Mouse (Mus musculus) E14TG2a.4 (cell line): ENCODE data around the gene Macrod2.

Experiments
- H3K27me3 ChIP-seq: 2 replicates; pipeline ENCODE4 v1.6.1; 2014; ENCODE audit warnings: low read length, control low read depth; ENCODE audit not compliant: insufficient read depth
- H3K36me3 ChIP-seq: 2 replicates; pipeline ENCODE4 v1.6.1; 2014; ENCODE audit warnings: low read length, control low read depth; ENCODE audit not compliant: insufficient read depth
- H3K4me1 ChIP-seq: replicated peaks from 2 replicates; pipeline ENCODE4 v1.6.1; 2014; ENCODE audit warnings: low read depth, low read length, control low read depth
- H3K4me3 ChIP-seq: replicated peaks from 2 replicates; pipeline ENCODE4 v1.5.1; 2014; ENCODE audit warnings: mild to moderate bottlenecking, low read length
- H3K9me3 ChIP-seq: 2 replicates; pipeline ENCODE4 v1.6.1; 2014; ENCODE audit warnings: low read length, control low read depth
- CTCF ChIP-seq: conservative IDR thresholded peaks from 2 replicates; pipeline ENCODE4 v1.5.1; 2014; ENCODE audit warnings: low read length
- NANOG ChIP-seq: IDR thresholded peaks from 2 replicates; pipeline ENCODE4 v1.6.1; 2014; ENCODE audit warnings: borderline replicate concordance, low read length, mixed read lengths
- POU5F1 ChIP-seq: IDR thresholded peaks from 2 replicates; pipeline ENCODE4 v1.6.1; 2014; ENCODE audit warnings: low read length, borderline replicate concordance

Gene Macrod2

GRCm38 (mm10) chr2:140475770-140476169 is 80.7 kb downstream of the Macrod2 start:
- H3K27me3 ChIP-seq: no peaks in the 10 kb centered on the region
- no peaks in the 10 kb centered on the region for H3K4me1 ChIP-seq
- TF ChIP-seq POU5F1 (no peak), NANOG (no peak), CTCF (no peak)
- H3K9me3 ChIP-seq: peaks cover 17% of the 10 kb centered on the region
- no peak overlapping the region for H3K4me3 ChIP-seq
- no peaks in the 10 kb centered on the region for H3K36me3 ChIP-seq

DNA sequence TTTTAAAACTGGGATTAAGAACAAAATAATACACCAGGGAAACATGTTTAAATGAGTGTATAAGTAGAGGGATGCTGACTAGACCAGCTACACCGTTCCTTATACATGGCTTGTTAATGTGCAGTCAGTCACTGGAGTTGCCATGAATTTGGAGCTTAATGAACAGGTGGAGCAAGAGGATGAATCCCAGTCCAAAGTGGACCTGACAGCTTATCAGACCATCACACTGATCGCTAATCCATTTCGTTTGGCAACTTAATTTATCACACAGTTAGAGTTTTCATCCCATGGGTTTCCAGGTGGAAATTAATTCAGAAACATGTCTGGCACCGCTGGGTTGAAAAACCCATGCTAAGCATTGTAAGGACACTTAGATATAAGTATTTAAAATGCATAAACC is 81.8 kb downstream of the Macrod2 start:
- H3K9me3 ChIP-seq: peaks cover 7% of the 10 kb centered on the region
- H3K4me3 ChIP-seq: no peak overlapping the region
- no peaks in the 10 kb centered on the region for H3K4me1 ChIP-seq
- no peaks in the 10 kb centered on the region for H3K27me3 ChIP-seq
- no peaks in the 10 kb centered on the region for H3K36me3 ChIP-seq
- TF ChIP-seq CTCF: no peak
- no peak for TF ChIP-seq NANOG
- no peak for TF ChIP-seq POU5F1

DNA sequence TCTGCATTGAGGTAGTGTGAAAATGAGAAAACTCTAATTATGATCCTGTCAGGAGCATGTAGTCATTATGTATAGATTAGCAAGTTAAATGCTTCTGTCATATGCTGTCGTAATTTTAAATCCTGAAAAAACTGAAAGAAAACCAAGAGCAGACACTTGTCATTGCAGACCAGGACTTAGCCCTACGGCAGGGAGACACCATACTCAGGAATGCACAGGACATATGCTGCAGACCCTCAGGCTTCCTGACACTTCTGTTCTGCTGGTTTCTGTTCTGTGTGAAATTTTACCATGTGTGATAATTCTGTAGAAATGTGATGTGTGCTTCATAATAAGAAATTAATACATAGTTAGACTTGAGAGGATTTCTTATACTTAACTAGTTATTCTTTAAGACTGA is 87.5 kb downstream of the Macrod2 start:
- TF ChIP-seq POU5F1 (no peak), CTCF (no peak), NANOG (no peak)
- Histone ChIP-seq H3K36me3 (no peaks in the 10 kb centered on the region), H3K4me1 (no peaks in the 10 kb centered on the region), H3K9me3 (no peaks in the 10 kb centered on the region), H3K4me3 (no peak overlapping the region), H3K27me3 (no peaks in the 10 kb centered on the region)

- Histone ChIP-seq H3K27me3 (no peaks in the 10 kb centered on the region), H3K4me1 (no peaks in the 10 kb centered on the region), H3K4me3 (no peak overlapping the region), H3K9me3 (no peaks in the 10 kb centered on the region), H3K36me3 (no peaks in the 10 kb centered on the region)
- TF ChIP-seq POU5F1 (no peak), CTCF (no peak), NANOG (no peak)
These were observed 102.6 kb downstream of the Macrod2 start for GRCm38 (mm10) chr2:140497688-140498087.

- no peaks in the 10 kb centered on the region for H3K4me1 ChIP-seq
- TF ChIP-seq NANOG: no peak
- TF ChIP-seq POU5F1: no peak
- 0 out of 2 replicates have a peak, but pooled peaks have one; percentile 6 for TF ChIP-seq CTCF
- no peak overlapping the region for H3K4me3 ChIP-seq
- no peaks in the 10 kb centered on the region for H3K36me3 ChIP-seq
- no peaks in the 10 kb centered on the region for H3K9me3 ChIP-seq
- no peaks in the 10 kb centered on the region for H3K27me3 ChIP-seq
These were observed 105.8 kb downstream of the Macrod2 start for GRCm38 (mm10) chr2:140500951-140501350.

DNA sequence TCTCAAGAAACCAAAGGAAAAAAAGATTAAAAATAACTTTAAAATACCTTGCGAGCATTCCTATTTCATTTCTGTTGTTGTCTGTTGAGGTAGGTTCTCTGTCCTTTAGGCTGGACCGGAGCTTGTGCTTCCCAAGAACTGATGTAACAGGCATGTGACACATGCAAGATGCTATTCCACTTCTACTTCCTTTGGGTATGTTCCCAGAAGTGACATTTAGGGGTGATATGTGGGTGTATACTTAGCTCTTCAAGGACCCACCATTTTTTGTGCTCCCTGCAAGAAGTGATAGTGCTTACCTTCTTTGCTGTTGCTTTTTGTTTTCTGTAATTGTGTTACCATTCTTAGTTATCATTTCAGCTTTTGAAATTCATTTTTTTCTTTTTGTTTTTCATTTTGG is 126.4 kb downstream of the Macrod2 start:
- H3K4me3 ChIP-seq: no peak overlapping the region
- H3K9me3 ChIP-seq: no peaks in the 10 kb centered on the region
- H3K4me1 ChIP-seq: no peaks in the 10 kb centered on the region
- H3K36me3 ChIP-seq: no peaks in the 10 kb centered on the region
- TF ChIP-seq NANOG: no peak
- H3K27me3 ChIP-seq: no peaks in the 10 kb centered on the region

DNA sequence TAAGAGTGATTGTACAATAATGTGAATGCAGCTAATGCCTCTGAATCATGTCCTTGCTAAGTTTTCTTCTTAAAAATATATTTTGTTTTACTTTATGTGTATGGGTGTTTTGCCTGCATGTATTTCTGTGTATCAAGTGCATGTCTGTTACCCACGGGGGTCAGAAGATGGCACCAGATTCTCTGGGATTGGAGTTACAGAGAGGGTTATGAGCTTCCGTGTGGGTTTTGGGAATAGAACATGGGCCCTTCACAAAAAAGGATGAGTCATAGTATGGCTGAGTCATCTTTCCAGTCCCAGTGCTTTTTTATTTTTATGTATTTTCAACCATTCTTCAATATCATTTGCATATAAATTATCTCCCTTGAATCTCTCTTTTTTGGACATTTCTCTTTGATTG is 135.1 kb downstream of the Macrod2 start:
- Histone ChIP-seq H3K4me1 (0 out of 2 replicates have a peak, but pooled peaks cover 4% of the 10 kb centered on the region), H3K4me3 (no peak overlapping the region), H3K36me3 (no peaks in the 10 kb centered on the region), H3K27me3 (no peaks in the 10 kb centered on the region), H3K9me3 (peaks cover 7% of the 10 kb centered on the region)
- TF ChIP-seq NANOG (no peak), POU5F1 (no peak), CTCF (no peak)

GRCm38 (mm10) chr2:140532024-140532423 is 136.9 kb downstream of the Macrod2 start:
- Histone ChIP-seq H3K27me3 (no peaks in the 10 kb centered on the region), H3K4me1 (0 out of 2 replicates have a peak, but pooled peaks cover 4% of the 10 kb centered on the region), H3K36me3 (no peaks in the 10 kb centered on the region), H3K9me3 (peaks cover 7% of the 10 kb centered on the region), H3K4me3 (no peak overlapping the region)
- TF ChIP-seq CTCF (no peak), POU5F1 (no peak), NANOG (no peak)

GRCm38 (mm10) chr2:140532859-140533519 is 137.9 kb downstream of the Macrod2 start:
- Histone ChIP-seq H3K4me1 (0 out of 2 replicates have a peak, but pooled peaks cover 4% of the 10 kb centered on the region), H3K4me3 (no peak overlapping the region), H3K36me3 (no peaks in the 10 kb centered on the region), H3K27me3 (no peaks in the 10 kb centered on the region), H3K9me3 (peaks cover 7% of the 10 kb centered on the region)
- no peak for TF ChIP-seq NANOG
